Mouse (Mus musculus) spleen, adult 2 months (tissue): ENCODE measurements around the gene Mtfmt.

ENCODE experiments used
- CTCF ChIP-seq: fragments of 200-500 bp; IDR thresholded peaks from 2 replicates; pipeline ENCODE4 v1.5.1; 2011; ENCODE audit warnings: mild to moderate bottlenecking, inconsistent platforms; ENCODE audit not compliant: insufficient read depth, insufficient read length, insufficient replicate concordance; ENCODE audit errors: extremely low read depth
- POLR2A ChIP-seq: fragments of 200-500 bp; IDR thresholded peaks from 2 replicates; pipeline ENCODE4 v1.6.1; 2011; ENCODE audit warnings: low read depth, low read length, inconsistent platforms

DNA sequence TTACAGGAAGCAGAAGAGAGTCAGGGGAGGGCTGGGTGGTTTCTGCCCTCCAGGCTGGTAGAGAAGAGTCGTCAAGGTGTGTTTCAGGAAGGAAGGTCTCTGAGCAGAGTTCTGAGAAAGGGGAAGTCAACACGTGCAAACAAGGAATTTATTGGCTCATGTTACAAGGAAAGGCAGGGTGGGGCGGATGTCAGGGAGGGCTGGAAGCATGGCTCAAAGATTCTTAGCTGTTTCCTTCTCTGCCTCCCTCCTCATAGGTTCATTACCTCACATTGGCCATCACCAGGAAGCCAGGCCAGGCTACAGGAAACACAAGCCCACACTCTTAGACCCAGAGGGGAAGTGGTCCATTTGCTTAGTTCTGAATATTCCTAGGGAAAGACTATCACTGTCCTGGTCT, 11.2 kb upstream of the Mtfmt start:
- TF ChIP-seq CTCF (no peak), POLR2A (no peak)
